Mouse (Mus musculus) brain, embryonic 14.5 days (tissue): ENCODE results near the gene Gm44502. TPM values are rescaled to one million over a fixed set of nuclear protein-coding genes. Genes with fewer than 3 reads are reported as not detected.
A peak's percentile ranks its signal among the peaks of the same experiment; 100 is the strongest.

ENCODE experiments used
- DNase-seq: peaks from one replicate; pipeline ENCODE4 v3.0.0-alpha.2; 2011; ENCODE audit warnings: low read depth
- CTCF ChIP-seq: fragments of 200-500 bp; IDR thresholded peaks from 2 replicates; pipeline ENCODE4 v1.5.1; 2012; ENCODE audit warnings: inconsistent platforms, mild to moderate bottlenecking, moderate library complexity, borderline replicate concordance; ENCODE audit not compliant: insufficient read depth, insufficient read length; ENCODE audit errors: extremely low read depth
- POLR2A ChIP-seq: fragments of 200-500 bp; IDR thresholded peaks from 2 replicates; pipeline ENCODE4 v1.6.1; 2012; ENCODE audit warnings: mild to moderate bottlenecking, inconsistent platforms, borderline replicate concordance; ENCODE audit not compliant: poor library complexity, insufficient read depth, insufficient read length, severe bottlenecking; ENCODE audit errors: extremely low read depth
- polyA plus RNA-seq: library from polyadenylated mRNA; depleted of rRNA; stranded (reverse); fragments of >200 nt; gene quantifications from 2 replicates; pipeline ENCODE4 v1.2.3, GENCODE M21; 2012

Gene Gm44502
- polyA plus RNA-seq, 1 experiment, result 0.34 TPM

- DNase-seq, result no peak
- no peak for TF ChIP-seq POLR2A
- no peak for TF ChIP-seq CTCF
These were observed 42.0 kb upstream of the Gm44502 start for GRCm38 (mm10) chr15:89471476-89471875.

DNA sequence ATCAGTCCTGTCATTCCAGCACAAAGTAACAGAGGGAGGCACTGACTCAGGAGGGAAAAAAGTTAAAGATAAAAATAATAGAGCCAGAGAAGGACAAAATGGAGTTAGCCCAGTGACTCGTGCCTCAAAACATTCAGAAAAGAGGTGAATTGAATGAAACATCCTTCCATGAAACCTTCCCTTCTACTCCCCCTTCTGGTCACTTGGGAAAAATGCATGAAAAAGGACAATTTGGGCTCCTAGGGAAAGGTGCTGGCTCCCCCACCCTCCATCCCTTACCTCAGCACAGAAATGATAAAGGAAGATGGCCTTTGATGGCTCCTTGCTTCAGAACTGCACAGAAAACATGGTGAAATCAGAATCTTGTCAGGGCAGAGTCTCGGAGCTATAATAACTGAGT, 39.1 kb upstream of the Gm44502 start:
- DNase-seq, result peak; percentile 62

DNA sequence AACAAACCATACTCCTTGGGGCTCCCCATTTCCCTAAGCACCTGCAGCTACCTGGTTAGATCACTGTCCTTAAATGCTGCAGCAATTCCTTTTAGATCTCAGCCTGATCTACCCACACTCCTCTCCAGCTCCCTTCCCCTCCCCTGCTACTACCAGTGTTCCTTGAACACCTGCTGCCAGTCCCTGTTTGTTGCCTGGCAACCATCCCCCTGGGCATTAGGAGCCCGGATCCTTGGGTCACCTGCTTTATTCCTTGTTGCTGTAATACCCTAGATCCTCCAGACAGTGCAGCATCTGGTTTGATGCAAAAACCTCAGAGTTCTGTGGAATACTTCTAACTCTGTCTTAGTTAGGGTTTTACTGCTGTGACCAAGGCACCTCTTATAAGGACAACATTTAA, 35.6 kb upstream of the Gm44502 start:
- TF ChIP-seq CTCF (no peak), POLR2A (no peak)
- DNase-seq, result peak; percentile 77

More for the DNA sequence above, 39.1 kb upstream of the Gm44502 start:
- TF ChIP-seq POLR2A (no peak), CTCF (peak; percentile 58; the same call in 1 of the 2 replicates)

DNA sequence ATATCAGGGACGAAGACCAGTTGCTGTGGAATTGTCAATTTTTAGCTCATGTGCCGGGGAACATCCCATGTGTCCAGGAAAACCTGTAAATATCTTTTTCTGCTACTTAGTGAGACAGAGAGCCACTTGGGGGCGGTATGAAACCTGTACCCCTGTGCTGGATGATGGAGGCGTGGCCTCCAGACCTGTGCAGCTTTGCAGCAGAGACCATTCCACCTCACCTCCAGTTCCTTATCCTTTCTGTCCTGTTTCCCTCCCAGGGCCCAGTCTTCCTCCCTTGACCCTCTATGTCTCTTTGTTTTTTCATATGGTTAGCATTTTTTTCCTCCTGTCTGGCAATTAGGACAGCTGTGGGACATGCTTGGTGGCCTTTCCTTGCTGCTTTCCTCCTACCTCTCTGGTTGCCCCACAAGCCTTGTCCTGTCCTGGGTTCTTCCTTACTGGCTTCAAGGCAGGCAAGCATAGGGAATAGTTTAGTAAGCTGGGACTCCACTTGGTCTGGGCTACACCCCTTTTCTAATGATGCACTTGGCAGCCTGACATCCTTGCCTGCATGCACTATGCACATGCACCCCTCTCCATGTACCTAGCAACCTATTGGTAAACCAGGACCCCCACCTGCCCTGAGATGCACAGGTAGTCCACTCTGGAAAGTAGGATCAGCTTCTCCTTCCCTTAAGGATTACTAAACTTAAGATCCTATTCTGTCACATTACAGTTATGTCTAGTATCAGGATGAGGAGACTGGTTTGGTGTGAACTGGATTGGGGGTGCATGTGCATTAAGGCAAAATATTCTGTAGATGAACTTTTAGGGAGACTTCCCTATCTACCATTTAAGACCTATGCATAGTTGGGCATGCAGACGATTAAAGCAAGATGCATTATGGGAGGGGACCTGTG, 34.1 kb upstream of the Gm44502 start:
- DNase-seq, result peak; percentile 22
- TF ChIP-seq POLR2A (no peak), CTCF (peak; percentile 18; the same call in 1 of the 2 replicates)

- no peak for TF ChIP-seq POLR2A
These were observed 32.7 kb upstream of the Gm44502 start for GRCm38 (mm10) chr15:89462176-89462575.

DNA sequence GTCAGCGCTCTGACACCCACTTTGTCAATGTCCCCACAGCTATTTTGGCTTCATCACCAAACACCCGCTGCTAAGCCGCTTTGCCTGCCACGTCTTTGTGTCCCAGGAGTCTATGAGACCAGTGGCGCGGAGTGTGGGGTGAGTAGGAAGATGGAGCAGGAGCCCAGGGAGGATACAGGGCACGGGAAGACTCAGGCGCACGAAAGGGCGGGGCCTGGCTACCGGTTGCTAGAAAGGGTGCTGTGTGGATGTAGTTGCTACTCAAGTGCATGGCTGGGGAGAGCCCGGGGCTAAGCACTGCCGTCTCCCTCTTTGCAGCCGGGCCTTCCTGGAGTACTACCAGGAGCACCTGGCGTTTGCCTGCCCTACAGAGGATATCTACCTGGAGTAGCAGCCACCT, 31.8 kb upstream of the Gm44502 start:
- TF ChIP-seq CTCF (no peak), POLR2A (no peak)
- DNase-seq, result no peak

More at GRCm38 (mm10) chr15:89462176-89462575, 32.7 kb upstream of the Gm44502 start:
- DNase-seq, result no peak

DNA sequence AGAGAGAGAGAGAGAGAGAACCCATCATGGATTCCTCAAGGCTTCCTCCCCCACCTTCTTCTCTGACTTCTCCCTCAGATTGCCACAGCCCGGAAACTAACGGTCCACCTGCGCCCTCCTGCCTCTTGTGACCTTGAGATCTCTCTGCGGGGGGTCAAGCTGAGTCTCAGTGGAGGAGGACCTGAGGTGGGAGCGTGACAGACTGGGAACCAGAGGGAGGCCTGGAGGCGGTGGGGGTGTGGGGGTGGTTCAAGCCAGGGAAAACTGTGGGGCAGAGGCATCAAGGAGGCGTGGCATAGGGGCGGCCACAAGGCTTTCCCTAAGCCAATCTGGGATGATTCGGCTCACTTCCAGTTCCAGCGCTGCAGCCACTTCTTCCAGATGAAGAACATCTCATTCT, 30.8 kb upstream of the Gm44502 start:
- no peak for TF ChIP-seq POLR2A
- no peak for TF ChIP-seq CTCF
- DNase-seq, result no peak

GRCm38 (mm10) chr15:89459821-89460220, 30.3 kb upstream of the Gm44502 start:
- no peak for TF ChIP-seq CTCF
- no peak for TF ChIP-seq POLR2A
- DNase-seq, result no peak

DNA sequence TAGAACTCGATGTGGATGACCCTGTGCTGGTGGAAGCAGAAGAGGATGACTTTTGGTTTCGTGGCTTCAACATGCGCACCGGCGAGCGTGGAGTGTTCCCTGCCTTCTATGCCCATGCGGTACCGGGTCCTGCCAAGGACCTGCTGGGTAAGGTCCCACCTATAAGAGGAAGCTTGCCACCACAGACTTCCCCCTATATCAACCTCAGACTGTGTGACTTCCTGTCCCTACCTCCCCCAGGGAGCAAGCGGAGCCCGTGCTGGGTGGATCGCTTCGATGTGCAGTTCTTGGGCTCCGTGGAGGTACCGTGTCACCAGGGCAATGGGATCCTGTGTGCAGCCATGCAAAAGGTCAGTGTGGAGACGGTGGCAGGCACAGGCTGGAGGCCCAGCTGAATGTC, 29.4 kb upstream of the Gm44502 start:
- no peak for DNase-seq
- TF ChIP-seq CTCF (no peak), POLR2A (no peak)

DNA sequence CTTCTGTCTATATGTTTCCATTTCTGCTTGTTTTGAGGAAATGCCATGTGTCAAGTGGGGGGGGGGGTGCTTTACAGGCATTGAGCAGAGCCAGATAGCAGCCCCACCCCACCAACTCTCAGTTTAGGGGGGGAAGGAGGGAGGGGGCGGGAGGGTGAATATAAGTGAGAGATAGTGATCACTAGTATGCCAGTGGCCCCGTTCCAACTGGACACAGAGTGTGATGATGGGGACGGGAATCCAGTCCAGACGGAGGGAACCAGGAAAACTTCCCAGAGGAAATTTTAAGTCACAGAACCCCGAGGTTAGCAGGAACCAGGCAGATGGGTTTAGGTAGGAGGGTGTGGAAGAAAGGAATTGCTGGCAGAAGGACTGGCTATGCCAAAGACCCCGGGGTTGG, 26.1 kb upstream of the Gm44502 start:
- DNase-seq, result no peak
- TF ChIP-seq POLR2A, result no peak

DNA sequence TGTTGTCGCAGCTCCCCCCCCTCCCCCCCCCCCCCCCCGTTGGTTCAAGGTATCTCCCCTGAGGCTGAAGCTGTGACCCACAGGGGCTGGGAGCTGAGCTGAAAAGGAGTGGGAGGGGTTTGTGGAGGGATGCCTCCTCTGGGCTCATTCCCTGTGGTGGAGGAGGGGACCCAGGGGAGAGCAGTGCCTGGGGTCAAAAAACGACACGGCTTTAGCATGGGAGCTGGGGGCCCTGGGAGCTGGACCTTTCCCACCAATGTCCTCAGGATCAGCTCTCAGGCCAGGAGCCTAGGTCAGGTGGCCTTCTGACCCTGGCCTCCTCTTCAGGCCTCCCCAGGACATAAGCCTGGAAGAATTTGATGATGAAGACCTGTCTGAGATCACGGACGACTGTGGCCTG, 25.4 kb upstream of the Gm44502 start:
- TF ChIP-seq CTCF (no peak), POLR2A (no peak)
- no peak for DNase-seq

DNA sequence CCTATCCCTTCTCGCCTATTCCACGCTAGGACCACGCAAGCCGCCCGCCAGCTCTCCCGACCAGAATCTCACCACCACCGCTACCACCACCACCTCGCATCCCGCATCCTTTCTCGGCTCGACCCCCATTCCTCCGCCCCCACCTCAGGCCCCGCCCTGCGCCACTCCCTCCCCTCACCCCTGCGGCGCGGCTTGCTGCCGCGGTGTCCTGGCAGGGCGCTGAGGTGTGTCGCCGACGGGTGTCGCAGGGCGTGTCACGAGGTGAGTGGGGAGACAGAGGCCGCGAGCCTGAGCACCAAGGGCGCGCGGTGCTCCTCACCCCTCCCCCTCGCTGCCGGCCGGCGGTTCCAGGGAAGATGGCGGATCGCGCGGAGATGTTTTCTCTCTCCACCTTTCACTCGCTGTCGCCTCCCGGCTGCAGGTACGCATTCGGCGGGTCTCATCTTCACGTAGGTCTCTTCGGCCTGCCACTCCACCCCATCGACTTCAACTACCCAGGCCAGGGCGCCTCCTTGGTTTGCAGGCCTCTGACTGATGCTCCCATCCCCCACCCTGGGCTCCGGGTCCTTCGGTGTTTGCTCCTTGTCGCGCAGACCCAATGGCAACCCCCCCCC, 24.5 kb upstream of the Gm44502 start, which contains the start of gene Mapk8ip2:
TSS of gene Mapk8ip2 (plus strand) at position 49 of the 614 bp plus-strand sequence.
- no peak for TF ChIP-seq CTCF
- peak; percentile 63 for TF ChIP-seq POLR2A
- peak; percentile 77 for DNase-seq
